Mouse (Mus musculus) CD4-positive helper T cell, adult 2 months (primary cell): ENCODE measurements around the gene Triml2.

Experiments
- DNase-seq: peaks from one replicate; pipeline ENCODE4 v3.0.0-alpha.2; 2012; ENCODE audit warnings: low read depth, missing footprints, low spot score

The Triml2 gene

DNA sequence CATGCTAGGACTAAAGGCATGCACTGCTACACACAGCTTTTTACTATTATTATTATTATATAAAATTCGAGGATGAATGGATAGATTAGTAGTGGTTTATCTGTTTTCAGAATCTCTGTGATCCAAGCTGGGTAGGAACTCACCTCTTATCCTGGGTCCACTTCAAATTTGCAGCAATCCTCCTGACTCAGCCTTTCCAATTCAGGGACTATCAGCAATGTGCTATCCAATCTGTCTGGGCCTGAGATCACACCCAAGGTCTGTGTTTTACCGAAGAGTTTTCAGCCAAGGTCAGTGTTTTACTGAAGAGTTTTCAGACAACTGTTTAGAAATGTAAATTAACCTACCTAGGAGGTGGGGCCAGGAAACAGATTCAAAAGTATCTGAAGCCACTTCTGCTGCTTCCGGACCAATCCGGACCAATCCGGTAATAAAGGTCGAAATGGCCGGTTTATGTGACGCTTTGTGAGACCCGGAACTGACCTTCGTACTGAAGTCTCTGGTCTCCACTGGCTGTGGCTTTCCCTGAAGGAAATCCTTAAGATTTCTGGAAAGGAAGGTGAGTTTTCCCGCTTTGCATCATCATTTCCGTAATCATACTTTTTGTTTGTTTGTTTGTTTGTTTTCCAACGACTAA, at the start of gene Triml2:
Gene Triml2 (plus strand): TSS at position 488 of the 637 bp plus-strand sequence.
- DNase-seq: no peak

DNA sequence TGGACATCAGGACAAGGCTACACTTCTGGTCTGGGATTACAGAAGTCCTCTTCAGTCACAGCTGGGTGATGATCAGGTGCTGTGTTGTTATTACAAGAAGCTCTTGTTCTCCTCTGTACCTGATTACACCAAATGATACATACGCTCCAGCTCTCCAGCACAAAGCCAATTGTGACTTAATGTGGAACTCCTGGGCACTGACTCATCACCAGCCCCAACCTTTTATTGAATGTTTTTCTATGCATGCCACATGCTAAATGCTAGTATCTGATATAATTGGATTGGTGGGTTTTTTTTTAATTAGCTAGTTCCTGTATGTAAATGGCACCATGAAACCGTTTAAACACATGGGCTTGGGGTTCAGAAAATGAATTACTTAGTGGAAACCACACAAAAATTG, 39.0 kb upstream of the Triml2 start, which contains the start of gene Triml1:
Gene Triml1 (minus strand): TSS at position 101 of the 400 bp plus-strand sequence.
- DNase-seq: no peak

DNA sequence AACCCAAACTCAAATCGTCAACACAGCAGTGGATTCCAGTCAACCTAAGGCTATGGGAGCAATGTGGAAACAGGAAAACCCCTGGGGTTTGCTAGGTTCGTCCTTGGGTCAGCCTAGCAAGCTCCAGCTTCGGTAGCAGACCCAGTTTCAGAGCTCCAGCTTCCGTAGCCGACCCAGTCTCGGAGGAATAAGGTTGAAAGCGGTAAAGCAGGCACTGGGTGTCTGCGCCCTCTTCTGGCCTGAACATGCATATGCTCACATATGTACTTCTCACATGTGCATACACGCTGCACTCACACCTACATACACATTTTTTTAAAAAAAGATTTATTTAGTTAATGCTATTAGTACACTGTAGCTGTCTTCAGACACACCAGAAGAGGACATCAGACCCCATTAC, 31.0 kb upstream of the Triml2 start:
- no peak for DNase-seq

DNA sequence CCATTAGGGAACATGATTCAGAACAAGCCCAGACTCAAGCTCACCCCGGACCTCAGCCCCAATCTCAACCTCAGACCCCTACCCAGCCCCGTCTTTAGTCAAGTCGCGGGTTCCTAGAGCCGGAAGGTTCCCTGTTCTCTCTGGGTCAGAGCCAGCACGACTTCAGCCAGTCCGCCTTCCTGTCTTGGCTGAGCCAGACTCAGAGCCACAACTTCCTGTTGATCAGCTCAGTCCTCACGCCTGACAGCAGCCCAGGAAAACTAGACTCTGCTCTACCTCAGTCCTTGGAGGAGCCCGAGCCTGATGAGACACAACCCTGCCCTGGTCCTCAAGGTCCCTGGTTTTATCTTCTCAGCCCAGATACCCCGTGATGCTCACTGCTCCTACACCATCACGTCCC, 17.1 kb upstream of the Triml2 start:
- DNase-seq: no peak

DNA sequence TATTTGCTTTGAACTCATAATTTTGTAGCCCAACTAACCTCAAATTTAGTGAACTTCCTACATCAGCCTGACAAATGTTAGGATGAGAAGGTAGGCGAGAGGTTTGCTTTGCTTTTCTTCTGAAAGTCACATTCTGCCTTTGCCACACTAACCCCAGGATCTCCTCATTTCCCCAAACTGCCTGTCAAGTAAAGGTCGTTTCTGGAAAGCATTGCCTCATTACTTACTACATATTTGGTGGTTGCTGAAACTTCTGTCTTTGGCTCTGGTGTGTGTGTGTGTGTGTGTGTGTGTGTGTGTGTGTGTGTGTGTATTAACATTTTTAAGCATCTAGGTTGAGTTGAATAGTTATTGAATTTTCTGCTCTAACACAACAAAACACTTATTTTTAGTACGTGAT, 15.9 kb upstream of the Triml2 start:
- DNase-seq: no peak

DNA sequence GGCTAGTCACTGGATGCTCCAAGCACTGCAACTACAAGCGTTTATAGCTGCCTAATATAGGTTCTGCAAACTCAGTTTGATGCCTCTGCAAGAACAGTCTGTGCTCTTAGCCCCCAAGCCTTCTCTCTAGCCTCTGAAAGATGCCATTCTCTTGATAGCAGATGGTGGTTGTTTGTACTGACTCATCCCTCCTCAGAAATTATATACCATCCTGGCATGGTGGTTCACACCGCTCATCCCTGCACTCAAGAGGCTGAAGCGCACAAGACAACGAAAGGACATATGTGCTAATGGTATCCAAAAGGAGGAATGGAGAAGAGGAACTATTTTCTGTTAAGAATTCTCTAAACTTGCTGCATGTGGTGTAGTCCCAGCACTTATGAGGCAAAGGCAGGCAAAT, 12.3 kb upstream of the Triml2 start:
- no peak for DNase-seq

DNA sequence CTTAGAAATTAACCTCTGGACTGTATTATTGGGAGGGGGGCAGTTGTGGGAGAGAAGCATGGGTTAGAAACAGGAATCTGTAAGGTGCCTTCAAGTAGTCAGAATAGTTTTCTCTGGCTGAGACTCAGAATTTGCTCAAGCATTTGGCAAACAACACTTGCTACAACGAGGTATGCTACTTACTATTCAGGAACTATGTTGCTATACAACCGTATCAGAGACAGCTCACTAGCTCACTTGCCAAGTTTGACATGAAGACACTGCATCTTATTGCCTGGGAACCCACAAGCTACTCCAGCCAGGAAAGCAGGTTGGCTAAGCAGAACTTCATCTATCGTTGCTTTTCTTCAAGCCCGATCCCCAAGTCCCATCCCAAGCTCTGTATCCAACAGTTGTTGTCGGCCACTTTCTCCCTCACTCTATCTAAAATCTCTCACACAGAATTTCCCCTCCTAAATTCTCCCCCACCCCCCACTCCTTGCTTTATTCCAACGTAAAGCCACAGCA, 11.0 kb upstream of the Triml2 start:
- DNase-seq: no peak

DNA sequence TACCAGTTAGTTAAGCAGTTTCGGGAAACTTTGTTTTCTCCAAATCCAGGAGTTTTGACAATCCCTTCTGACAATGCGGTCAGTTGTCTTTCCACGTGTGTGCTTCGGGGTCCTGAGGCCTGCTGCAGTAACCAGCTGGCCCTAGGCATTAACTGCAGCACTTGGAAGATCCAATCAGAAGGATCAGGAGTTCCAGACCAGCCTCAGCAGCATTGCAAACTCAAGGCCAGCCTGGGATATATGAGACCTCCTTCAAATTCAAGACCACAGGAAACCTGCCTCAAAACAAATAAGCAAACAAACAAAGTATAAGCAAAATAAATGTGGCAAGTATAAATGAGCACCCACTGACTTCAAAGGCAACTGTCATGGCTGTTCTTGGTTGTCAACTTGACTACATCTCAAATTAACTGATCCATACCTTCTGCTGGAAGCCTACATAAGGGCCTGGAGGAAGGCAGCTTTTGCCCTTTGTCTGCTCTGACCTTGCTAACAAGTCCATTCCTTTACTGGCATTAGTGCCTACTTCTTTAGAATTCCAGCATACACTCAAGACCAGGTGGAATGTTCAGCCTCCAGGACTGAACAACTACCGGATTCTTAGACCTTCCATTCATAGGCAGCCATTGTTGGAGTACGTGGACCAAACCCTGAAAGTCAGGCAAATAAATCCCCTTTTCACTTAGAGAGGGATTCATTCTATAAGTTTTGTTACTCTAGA, 3.4 kb upstream of the Triml2 start:
- DNase-seq: no peak

DNA sequence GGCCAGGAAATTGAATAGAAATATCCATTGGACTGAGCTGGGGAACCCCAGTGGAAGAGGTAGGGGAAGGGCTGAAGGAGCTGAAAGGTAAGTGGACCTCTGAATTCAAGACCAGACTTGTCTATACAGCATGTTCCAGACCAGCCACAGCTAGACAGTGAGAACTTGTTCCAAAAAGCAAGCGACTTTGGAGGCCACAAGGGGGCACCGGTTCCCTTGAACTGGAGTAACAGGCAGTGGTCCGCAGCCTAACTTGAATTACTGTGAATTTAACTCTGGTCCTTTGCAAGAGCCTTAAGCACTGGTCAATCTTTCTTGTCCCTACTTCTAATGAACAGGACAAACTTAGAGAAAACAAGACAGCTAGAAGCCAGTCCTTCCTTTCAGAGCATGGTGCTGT, 2.1 kb upstream of the Triml2 start:
- DNase-seq: no peak

DNA sequence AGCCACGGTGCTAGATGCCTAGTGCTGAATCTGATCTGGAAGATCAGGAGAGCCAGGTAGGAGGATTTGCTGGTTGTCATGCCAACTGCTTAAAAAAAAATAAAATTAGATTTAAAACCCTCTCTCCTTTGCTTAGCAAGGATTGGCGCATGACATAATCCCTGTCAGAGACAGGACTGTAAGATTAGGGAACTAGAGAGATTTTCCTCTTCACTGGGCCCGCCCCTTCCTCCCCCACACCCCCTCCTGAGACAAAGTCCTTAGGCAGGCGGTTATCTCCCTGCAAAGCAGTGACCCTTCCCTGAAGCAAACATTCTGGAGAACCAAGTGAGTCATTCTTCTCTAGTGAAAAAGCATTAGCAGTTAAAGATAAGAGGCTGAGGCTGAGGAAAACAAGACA, 1.2 kb upstream of the Triml2 start:
- no peak for DNase-seq

DNA sequence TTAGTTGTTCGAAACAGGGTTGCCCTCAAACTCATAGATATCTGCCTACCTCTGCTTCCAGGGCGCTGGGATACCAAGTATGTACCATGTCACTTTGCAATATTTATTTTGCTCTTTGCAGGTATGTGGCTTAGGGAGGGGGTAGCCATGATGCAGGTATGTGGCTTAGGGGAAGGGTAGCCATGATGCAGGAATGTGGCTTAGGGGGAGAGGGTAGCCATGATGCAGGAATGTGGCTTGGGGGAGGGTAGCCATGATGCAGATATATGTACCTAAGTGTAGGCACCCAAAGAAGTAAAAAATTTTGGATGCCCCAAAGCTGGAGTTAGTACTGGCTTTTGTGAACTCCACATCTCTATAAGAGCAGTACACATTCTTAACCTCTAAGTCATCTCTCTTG, 1.9 kb downstream of the Triml2 start:
- no peak for DNase-seq

DNA sequence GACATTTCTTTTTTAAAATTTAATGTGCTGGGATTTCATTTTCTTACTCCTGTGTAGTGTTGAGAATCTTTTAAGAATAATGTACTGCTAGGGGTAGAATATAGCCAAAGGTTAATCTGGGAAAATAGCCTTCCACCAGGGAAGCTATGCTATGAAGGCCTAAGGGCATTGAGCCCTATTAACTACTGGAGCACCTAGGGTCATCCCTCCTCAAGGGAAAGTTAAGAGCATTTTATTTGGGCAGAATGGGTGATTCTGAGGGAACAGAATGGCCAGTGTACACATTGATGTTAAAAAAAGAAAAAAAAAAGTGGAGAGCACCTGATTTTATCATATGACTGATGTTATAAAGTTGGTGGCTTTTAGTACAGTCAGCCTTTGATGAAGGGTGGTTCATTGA, 35.2 kb downstream of the Triml2 start:
- DNase-seq: no peak

DNA sequence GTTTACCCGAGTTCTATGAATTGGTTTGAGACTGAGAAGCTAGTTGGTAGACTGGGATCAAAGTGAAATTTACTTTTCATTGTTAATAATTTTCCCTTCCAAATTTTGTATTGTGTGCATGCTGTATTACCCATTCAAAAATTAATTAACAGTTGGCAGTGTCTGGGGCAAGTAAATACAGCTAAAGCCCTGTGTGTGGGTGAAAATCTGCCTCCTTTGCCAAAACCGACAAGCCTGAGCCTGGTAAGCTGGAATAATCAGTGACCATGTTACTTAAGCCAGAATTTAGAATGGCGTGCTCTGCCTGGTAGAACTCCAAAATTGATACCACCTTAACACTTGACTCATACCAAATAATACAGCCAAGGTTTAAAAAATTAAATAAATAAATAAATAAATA, 63.0 kb downstream of the Triml2 start:
- DNase-seq: no peak
